Mouse (Mus musculus) lung, embryonic 16.5 days (tissue): Measurements from ENCODE around the gene Zbtb8b. TPM values are rescaled to one million over a fixed set of nuclear protein-coding genes. Genes with fewer than 3 reads are reported as not detected.

ENCODE experiments used
- ATAC-seq: fragments of 200-750 bp; cut with Nextera tagmentation; 2 replicates; pipeline ENCODE4 v1.8.0; 2017; ENCODE audit warnings: low read depth, mild to moderate bottlenecking, moderate library complexity
- H3K27ac ChIP-seq: fragments of 300-500 bp; sonication (generic); 2 replicates; pipeline ENCODE4 v1.5.1; 2014; ENCODE audit warnings: mild to moderate bottlenecking, control low read depth, low read length
- H3K27me3 ChIP-seq: fragments of 300-500 bp; sonication (generic); 2 replicates; pipeline ENCODE4 v1.6.1; 2014; ENCODE audit warnings: low read depth, low read length, mixed read lengths; ENCODE audit not compliant: control insufficient read depth, insufficient read depth
- H3K36me3 ChIP-seq: fragments of 300-500 bp; sonication (generic); 2 replicates; pipeline ENCODE4 v1.6.1; 2014; ENCODE audit warnings: low read length; ENCODE audit not compliant: control insufficient read depth, insufficient read depth
- H3K4me1 ChIP-seq: fragments of 300-500 bp; sonication (generic); replicated peaks from 2 replicates; pipeline ENCODE4 v1.6.1; 2014; ENCODE audit warnings: low read length, mixed read lengths; ENCODE audit not compliant: control insufficient read depth, insufficient read depth
- H3K4me2 ChIP-seq: fragments of 300-500 bp; sonication (generic); 2 replicates; pipeline ENCODE4 v1.6.1; 2014; ENCODE audit warnings: low read depth, low read length, control low read depth
- H3K4me3 ChIP-seq: fragments of 300-500 bp; sonication (generic); 2 replicates; pipeline ENCODE4 v1.5.1; 2014; ENCODE audit warnings: mild to moderate bottlenecking, low read length, control low read depth
- H3K9ac ChIP-seq: fragments of 300-500 bp; sonication (generic); 2 replicates; pipeline ENCODE4 v1.6.1; 2014; ENCODE audit warnings: low read length, control low read depth
- H3K9me3 ChIP-seq: fragments of 300-500 bp; sonication (generic); 2 replicates; pipeline ENCODE4 v1.6.1; 2016; ENCODE audit warnings: low read length; ENCODE audit not compliant: control insufficient read depth
- WGBS: fragments of 180-500 bp; shearing (Covaris S2); extraction: QIAGEN DNeasy Blood & Tissue Kit; methylation state at CpG from one replicate; pipeline ENCODE4 v1.1.7; 2014; 5-methylcytosine and 5-hydroxymethylcytosine counted together
- polyA plus RNA-seq: library from polyadenylated mRNA; unstranded; fragments of >200 nt; fragmentation: Nextera tagmentation; extraction: Ambion mirVana; gene quantifications from 2 replicates; pipeline ENCODE4 v1.2.1, GENCODE M21; 2015

The Zbtb8b gene
- polyA plus RNA-seq, 1 experiment from 2014 or later: 2.7 TPM

DNA sequence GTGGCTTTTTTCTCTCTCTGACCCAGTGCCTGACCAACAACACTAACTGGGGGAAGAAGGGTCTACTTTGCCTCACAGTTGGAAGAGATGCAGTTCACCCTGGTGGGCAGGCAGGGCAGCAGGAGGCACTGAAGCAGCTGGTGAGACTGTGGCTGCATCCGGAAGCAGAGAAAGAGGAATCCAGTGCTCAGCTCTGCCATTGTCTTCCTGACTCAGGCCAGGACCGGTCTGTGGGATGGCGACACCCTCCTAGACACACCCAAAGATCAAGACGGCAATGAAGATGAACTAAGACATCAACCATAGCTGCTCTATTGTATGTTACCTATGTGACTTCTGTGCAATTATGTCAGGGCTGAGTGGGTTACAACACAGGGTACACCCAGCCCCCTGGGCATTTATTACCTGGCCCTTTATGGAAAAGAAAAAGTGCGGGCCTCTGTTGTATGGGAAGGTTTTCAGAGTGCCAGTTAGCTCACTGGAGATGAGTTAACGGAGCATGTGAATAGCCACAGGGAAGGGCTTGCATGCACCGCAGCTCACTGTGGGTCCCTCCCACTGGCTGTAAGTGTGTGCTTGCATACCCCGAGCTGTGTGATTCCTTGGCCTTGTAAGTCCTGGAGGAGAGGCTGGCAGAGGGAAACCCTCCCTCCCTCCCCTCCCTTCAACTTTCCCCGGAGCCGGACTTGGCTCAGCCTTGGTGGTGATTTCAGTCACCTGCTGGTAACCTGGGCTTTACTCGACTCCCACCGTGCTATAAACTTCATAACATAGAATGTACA lies 46.4 kb downstream of the Zbtb8b start:
- Histone ChIP-seq H3K27ac (no peak overlapping the region), H3K36me3 (no peaks in the 10 kb centered on the region), H3K9me3 (no peaks in the 10 kb centered on the region), H3K4me3 (no peak overlapping the region), H3K4me2 (no peak overlapping the region), H3K27me3 (no peaks in the 10 kb centered on the region), H3K4me1 (no peaks in the 10 kb centered on the region), H3K9ac (no peak overlapping the region)
- WGBS: 40% methylated on average over 12 of the region's 12 CpGs
- peak; percentile 37; the same call in 1 of the 2 replicates for ATAC-seq

GRCm38 (mm10) chr4:129390936-129391557 lies 49.6 kb downstream of the Zbtb8b start:
- no peaks in the 10 kb centered on the region for H3K9me3 ChIP-seq
- no peak overlapping the region for H3K4me3 ChIP-seq
- peak overlapping the region; percentile 57 for H3K27ac ChIP-seq
- H3K27me3 ChIP-seq: no peaks in the 10 kb centered on the region
- no peaks in the 10 kb centered on the region for H3K4me1 ChIP-seq
- peak; percentile 65 for ATAC-seq
- H3K9ac ChIP-seq: no peak overlapping the region
- H3K36me3 ChIP-seq: no peaks in the 10 kb centered on the region
- H3K4me2 ChIP-seq: no peak overlapping the region
- WGBS: 47% methylated on average over 7 of the region's 7 CpGs

DNA sequence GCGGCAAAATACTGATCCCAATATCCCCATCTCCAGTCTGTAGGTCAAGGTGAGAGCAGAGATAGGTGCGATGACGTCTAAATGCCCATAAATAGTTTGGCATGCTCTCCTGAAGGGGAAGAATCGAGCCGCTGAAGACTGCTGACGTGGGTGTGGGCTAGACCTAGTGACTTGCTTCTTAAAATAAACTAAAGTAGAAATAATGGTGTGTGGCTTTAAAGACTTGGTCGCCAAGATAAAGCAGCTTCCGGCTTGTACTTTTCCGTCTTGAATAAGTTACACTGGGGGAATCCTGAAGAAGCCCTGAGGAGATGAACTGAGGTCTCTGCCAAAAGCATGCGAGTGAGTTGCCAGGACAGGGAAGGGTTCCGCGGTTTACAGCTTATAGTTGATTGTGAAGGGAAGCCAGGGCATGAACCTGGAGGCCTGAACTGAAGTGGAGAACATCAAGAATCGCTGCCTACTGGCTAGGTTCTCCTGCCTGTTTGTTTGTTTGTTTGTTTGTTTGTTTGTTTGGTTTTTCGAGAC lies 50.4 kb downstream of the Zbtb8b start:
- no peak overlapping the region for H3K4me3 ChIP-seq
- no peak overlapping the region for H3K9ac ChIP-seq
- no peak overlapping the region for H3K4me2 ChIP-seq
- no peak overlapping the region; the same call in 1 of the 2 replicates for H3K27ac ChIP-seq
- no peaks in the 10 kb centered on the region for H3K27me3 ChIP-seq
- H3K4me1 ChIP-seq: 0 out of 2 replicates have a peak, but pooled peaks cover 4% of the 10 kb centered on the region
- ATAC-seq: no peak
- no peaks in the 10 kb centered on the region for H3K36me3 ChIP-seq
- H3K9me3 ChIP-seq: no peaks in the 10 kb centered on the region
- 58% methylated on average over 14 of the region's 14 CpGs for WGBS

- no peaks in the 10 kb centered on the region for H3K36me3 ChIP-seq
- 76% methylated on average over 5 of the region's 5 CpGs for WGBS
- H3K9ac ChIP-seq: no peak overlapping the region
- no peak overlapping the region for H3K27ac ChIP-seq
- no peaks in the 10 kb centered on the region for H3K9me3 ChIP-seq
- H3K27me3 ChIP-seq: no peaks in the 10 kb centered on the region
- ATAC-seq: no peak
- H3K4me3 ChIP-seq: no peak overlapping the region
- peaks cover 10% of the 10 kb centered on the region for H3K4me1 ChIP-seq
- no peak overlapping the region for H3K4me2 ChIP-seq
Observed at GRCm38 (mm10) chr4:129388404-129388803, 52.2 kb downstream of the Zbtb8b start.

GRCm38 (mm10) chr4:129386989-129387388 lies 53.7 kb downstream of the Zbtb8b start:
- Histone ChIP-seq H3K36me3 (no peaks in the 10 kb centered on the region), H3K4me2 (no peak overlapping the region), H3K4me3 (no peak overlapping the region), H3K4me1 (peaks cover 12% of the 10 kb centered on the region), H3K27ac (no peak overlapping the region), H3K27me3 (no peaks in the 10 kb centered on the region), H3K9ac (no peak overlapping the region), H3K9me3 (no peaks in the 10 kb centered on the region)
- no peak for ATAC-seq
- 53% methylated on average over 2 of the region's 2 CpGs for WGBS

DNA sequence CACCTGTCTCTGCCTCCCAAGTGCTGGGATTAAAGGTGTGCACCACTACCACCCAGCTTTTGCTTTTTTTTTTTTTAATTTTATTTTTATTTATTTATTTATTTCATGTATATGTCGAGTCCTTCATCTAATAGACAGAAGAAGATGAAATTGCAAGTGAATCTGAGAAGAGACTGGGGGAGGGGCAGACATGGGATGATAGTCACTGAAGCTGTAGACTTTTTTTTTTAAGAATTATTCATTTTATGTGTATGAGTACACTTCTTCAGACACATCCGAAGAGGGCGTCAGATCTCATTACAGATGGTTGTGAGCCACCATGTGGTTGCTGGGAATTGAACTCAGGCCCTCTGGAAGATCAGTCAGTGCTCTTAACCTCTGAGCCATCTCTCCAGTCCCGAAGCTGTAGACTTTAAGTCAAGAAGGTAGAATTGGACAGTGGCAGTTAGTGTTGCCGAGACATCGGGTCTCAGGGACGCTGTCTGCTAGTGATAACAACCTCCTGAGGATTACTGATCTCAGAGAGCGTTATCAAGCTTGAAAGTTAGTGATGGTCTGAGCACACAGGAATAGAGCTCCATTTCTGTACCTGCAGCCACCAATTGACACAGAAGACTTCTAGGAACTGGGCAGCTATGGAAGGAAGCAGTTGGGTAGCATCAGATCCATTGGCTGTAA lies 54.2 kb downstream of the Zbtb8b start:
- ATAC-seq: no peak
- Histone ChIP-seq H3K9me3 (no peaks in the 10 kb centered on the region), H3K4me2 (no peak overlapping the region), H3K4me1 (peaks cover 12% of the 10 kb centered on the region), H3K36me3 (no peaks in the 10 kb centered on the region), H3K4me3 (no peak overlapping the region), H3K27ac (no peak overlapping the region), H3K9ac (no peak overlapping the region), H3K27me3 (no peaks in the 10 kb centered on the region)
- 85% methylated on average over 8 of the region's 8 CpGs for WGBS

DNA sequence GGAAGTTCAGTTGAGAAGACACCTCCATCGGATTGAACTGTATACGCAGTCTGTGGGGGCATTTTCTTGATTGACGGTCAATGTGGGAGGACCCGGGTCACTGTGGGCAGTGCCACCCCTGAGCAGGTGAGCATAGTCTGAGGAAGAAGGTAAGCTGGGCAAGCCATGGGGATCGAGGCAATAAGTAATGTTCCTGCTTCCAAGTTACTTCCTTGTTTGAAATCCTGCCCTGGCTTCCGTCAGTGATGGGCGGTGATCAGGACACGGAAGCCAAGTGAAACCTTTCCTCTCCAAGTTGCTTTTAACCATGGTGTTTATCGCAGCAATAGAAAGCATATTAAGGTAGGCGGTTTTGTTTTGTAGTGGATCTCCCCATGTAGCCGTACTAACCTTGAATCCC lies 55.0 kb downstream of the Zbtb8b start:
- peaks cover 12% of the 10 kb centered on the region for H3K4me1 ChIP-seq
- 81% methylated on average over 11 of the region's 11 CpGs for WGBS
- H3K36me3 ChIP-seq: no peaks in the 10 kb centered on the region
- no peak for ATAC-seq
- H3K9ac ChIP-seq: no peak overlapping the region
- no peaks in the 10 kb centered on the region for H3K27me3 ChIP-seq
- H3K4me3 ChIP-seq: no peak overlapping the region
- peak overlapping the region; percentile 16; the same call in 1 of the 2 replicates for H3K27ac ChIP-seq
- no peak overlapping the region for H3K4me2 ChIP-seq
- no peaks in the 10 kb centered on the region for H3K9me3 ChIP-seq

DNA sequence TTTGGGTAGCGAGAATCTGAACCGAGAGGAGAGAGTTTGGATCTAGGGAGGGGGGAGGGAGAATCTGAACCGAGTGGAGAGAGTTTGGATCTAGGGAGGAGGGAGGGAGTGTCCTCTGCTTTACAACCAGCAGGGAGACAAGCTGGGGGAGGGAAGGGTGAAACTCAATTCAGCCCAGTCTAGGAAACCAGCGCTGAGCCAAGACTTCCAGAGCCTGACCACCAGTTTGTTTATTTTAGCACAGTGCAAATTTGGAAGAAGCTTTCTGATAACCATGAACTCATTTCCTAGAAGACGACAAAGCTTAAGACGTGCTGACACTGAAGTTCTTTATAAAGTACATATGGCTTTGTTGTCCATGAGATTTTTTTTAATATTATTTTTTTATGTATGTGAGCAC lies 56.2 kb downstream of the Zbtb8b start:
- H3K4me3 ChIP-seq: no peak overlapping the region
- 8% methylated on average over 6 of the region's 6 CpGs for WGBS
- ATAC-seq: peak; percentile 96
- 0 out of 2 replicates have a peak overlapping the region, but pooled peaks have one; percentile 21 for H3K4me2 ChIP-seq
- H3K27ac ChIP-seq: peak overlapping the region; percentile 89
- peaks cover 12% of the 10 kb centered on the region for H3K4me1 ChIP-seq
- no peaks in the 10 kb centered on the region for H3K27me3 ChIP-seq
- no peaks in the 10 kb centered on the region for H3K36me3 ChIP-seq
- no peak overlapping the region; the same call in 1 of the 2 replicates for H3K9ac ChIP-seq
- H3K9me3 ChIP-seq: no peaks in the 10 kb centered on the region

DNA sequence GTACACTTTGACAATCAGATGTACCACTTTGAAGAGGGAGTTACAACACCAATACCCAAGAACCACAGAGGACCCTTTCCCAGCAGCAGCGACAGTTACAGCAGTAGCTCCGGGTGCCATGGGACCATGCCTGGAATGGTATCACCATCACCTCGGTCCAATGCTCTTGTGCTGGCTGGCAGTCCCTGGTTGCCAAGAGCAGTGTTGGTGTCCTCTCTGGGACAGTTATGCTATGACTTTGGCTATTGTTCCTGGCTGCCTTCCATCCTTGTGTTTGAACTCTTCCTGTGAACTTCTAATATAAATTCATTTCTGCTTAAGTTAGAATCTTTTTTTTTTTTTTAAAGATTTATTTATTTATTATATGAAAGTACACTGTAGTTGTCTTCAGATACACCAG lies 57.1 kb downstream of the Zbtb8b start:
- Histone ChIP-seq H3K4me2 (no peak overlapping the region), H3K36me3 (no peaks in the 10 kb centered on the region), H3K9ac (no peak overlapping the region), H3K27me3 (no peaks in the 10 kb centered on the region), H3K9me3 (no peaks in the 10 kb centered on the region), H3K4me3 (no peak overlapping the region), H3K27ac (peak overlapping the region; percentile 71), H3K4me1 (peaks cover 12% of the 10 kb centered on the region)
- WGBS: 59% methylated on average over 3 of the region's 3 CpGs
- peak; percentile 35; the same call in 1 of the 2 replicates for ATAC-seq
